In genomic region chr2:13694417-13694816, GRCm38 (mm10) we compare ENCODE assay signal across 13 mouse cellular contexts.
"Had no signal": no experiment of that assay in that cellular context is flagged by ENCODE, and none has a peak within 500 bp of the region (broad histone marks: within the 10 kb centered on the region; RNA-seq: fewer than 3 reads in every experiment).

No protein-coding gene starts in this region.

- H3K36me3 ChIP-seq: midbrain, embryonic 10.5 days; midbrain, embryonic 12.5 days; midbrain, embryonic 15.5 days; stomach, embryonic 15.5 days had no signal

- DNase-seq: lung, adult 18-20 months; lung, embryonic 14.5 days; lung, postnatal 10 days; lung, postnatal 4 days; right cerebral cortex, postnatal 14 days; thymus, adult 2 months; thymus, postnatal 25 days; thymus, postnatal 4 days had no signal

- H3K4me2 ChIP-seq: lung, embryonic 14.5 days; midbrain, embryonic 12.5 days; midbrain, embryonic 15.5 days; stomach, embryonic 15.5 days had no signal

- H3K4me3 ChIP-seq: midbrain, embryonic 10.5 days; midbrain, embryonic 12.5 days; midbrain, embryonic 15.5 days; stomach, embryonic 15.5 days had no signal

- ATAC-seq: midbrain, embryonic 15.5 days had no signal

- H3K9ac ChIP-seq: lung, embryonic 14.5 days; midbrain, embryonic 12.5 days; midbrain, embryonic 15.5 days; stomach, embryonic 15.5 days had no signal

- H3K27ac ChIP-seq: midbrain, embryonic 10.5 days; midbrain, embryonic 12.5 days; midbrain, embryonic 15.5 days; stomach, embryonic 15.5 days; stomach, postnatal 0 days had no signal

- H3K4me1 ChIP-seq: midbrain, embryonic 10.5 days; midbrain, embryonic 12.5 days; midbrain, embryonic 15.5 days; stomach, embryonic 15.5 days had no signal

- H3K9me3 ChIP-seq: midbrain, embryonic 10.5 days; midbrain, embryonic 12.5 days; midbrain, embryonic 15.5 days; stomach, embryonic 15.5 days had no signal

- H3K27me3 ChIP-seq: midbrain, embryonic 12.5 days; midbrain, embryonic 15.5 days; stomach, embryonic 15.5 days had no signal
